Mouse (Mus musculus): Measurements from ENCODE around the gene Atp6v0a2. TPM values are rescaled to one million over a fixed set of nuclear protein-coding genes. Genes with fewer than 3 reads are reported as not detected.
"Not testable (repeated sequence)": the region's sequence is repeated elsewhere in the genome, so short reads cannot be mapped to it uniquely, and the experiment has no call there.

Atp6v0a2 gene
- polyA plus RNA-seq (2015; fragmentation: Nextera tagmentation; extraction: Ambion mirVana), result 23.8 and 26.8 TPM in 2 replicates

- peak within 1 kb of the TSS; percentile 65 for H3K4me2 ChIP-seq (replicated peaks; ENCODE audit: low read depth, low read length)
- H3K36me3 ChIP-seq (ENCODE audit: insufficient read depth, low read length), result no peaks in the 10 kb centered on the region
- H3K27me3 ChIP-seq (replicated peaks; ENCODE audit: insufficient read depth, low read length), result no peaks in the 10 kb centered on the region
- ATAC-seq, result peak; percentile 99
- DNase-seq (ENCODE audit: low spot score), result peak; percentile 96
- H3K27ac ChIP-seq (ENCODE audit: low read length), result peak within 1 kb of the TSS; percentile 55
- TF ChIP-seq EP300 (IDR thresholded peaks at IDR 0.05), result no peak
- H3K4me1 ChIP-seq (ENCODE audit: insufficient read depth, low read depth, low read length), result peaks cover 8% of the 10 kb centered on the region; the same call in 1 of the 2 replicates
- WGBS, result under 1% methylated on average over 48 of the region's 58 CpGs
- peak within 1 kb of the TSS; percentile 71 for H3K4me3 ChIP-seq (ENCODE audit: low read depth, low read length)
- peak within 1 kb of the TSS; percentile 68 for H3K9ac ChIP-seq (replicated peaks; ENCODE audit: low read depth)
- no peaks in the 10 kb centered on the region for H3K9me3 ChIP-seq (ENCODE audit: low read length)
These were observed at the start of gene Atp6v0a2 for GRCm38 (mm10) chr5:124628448-124629363. Gene Atp6v0a2 (plus strand): TSS chr5:124628576.

- peak within 1 kb of the TSS; percentile 54 for H3K4me3 ChIP-seq (ENCODE audit: low read depth, low read length)
- peak; percentile 95 for DNase-seq (ENCODE audit: low spot score)
- H3K27me3 ChIP-seq (replicated peaks; ENCODE audit: insufficient read depth, low read length), result no peaks in the 10 kb centered on the region
- H3K9me3 ChIP-seq (ENCODE audit: low read length), result no peaks in the 10 kb centered on the region
- peaks cover 9% of the 10 kb centered on the region; the same call in 1 of the 2 replicates for H3K4me1 ChIP-seq (ENCODE audit: insufficient read depth, low read depth, low read length)
- H3K36me3 ChIP-seq (ENCODE audit: insufficient read depth, low read length), result peaks cover 7% of the 10 kb centered on the region; the same call in 1 of the 2 replicates
- peak within 1 kb of the TSS; percentile 91 for H3K4me2 ChIP-seq (replicated peaks; ENCODE audit: low read depth, low read length)
- peak within 1 kb of the TSS; percentile 62; the same call in 1 of the 2 replicates for H3K27ac ChIP-seq (ENCODE audit: low read length)
- ATAC-seq, result peak; percentile 94
- TF ChIP-seq EP300 (IDR thresholded peaks at IDR 0.05) (no peak), CTCF (IDR thresholded peaks at IDR 0.05) (no peak)
- under 1% methylated on average over 51 of the region's 51 CpGs for WGBS
- peak within 1 kb of the TSS; percentile 50 for H3K9ac ChIP-seq (replicated peaks; ENCODE audit: low read depth)
These were observed 49.6 kb upstream of the Atp6v0a2 start, which contains the start of the genes Eif2b1 and Gtf2h3 for GRCm38 (mm10) chr5:124578633-124579317. Gene Eif2b1 (minus strand): TSS chr5:124579131. Gene Gtf2h3 (plus strand): TSS chr5:124579140.

GRCm38 (mm10) chr5:124582515-124582914, 45.9 kb upstream of the Atp6v0a2 start:
- H3K27ac ChIP-seq (ENCODE audit: low read length), result no peak overlapping the region
- ATAC-seq (peak; percentile 61), DNase-seq (ENCODE audit: low spot score) (peak; percentile 86)
- TF ChIP-seq CTCF (IDR thresholded peaks at IDR 0.05), result no peak
- no peak for TF ChIP-seq EP300 (IDR thresholded peaks at IDR 0.05)
- H3K9ac ChIP-seq (replicated peaks; ENCODE audit: low read depth), result no peak overlapping the region
- H3K4me3 ChIP-seq (ENCODE audit: low read depth, low read length), result no peak overlapping the region
- peaks cover 9% of the 10 kb centered on the region; the same call in 1 of the 2 replicates for H3K4me1 ChIP-seq (ENCODE audit: insufficient read depth, low read depth, low read length)
- H3K4me2 ChIP-seq (replicated peaks; ENCODE audit: low read depth, low read length), result no peak overlapping the region
- 55% methylated on average over 5 of the region's 5 CpGs for WGBS
- H3K27me3 ChIP-seq (replicated peaks; ENCODE audit: insufficient read depth, low read length), result no peaks in the 10 kb centered on the region
- H3K9me3 ChIP-seq (ENCODE audit: low read length), result no peaks in the 10 kb centered on the region
- H3K36me3 ChIP-seq (ENCODE audit: insufficient read depth, low read length), result peaks cover 13% of the 10 kb centered on the region; the same call in 1 of the 2 replicates

DNA sequence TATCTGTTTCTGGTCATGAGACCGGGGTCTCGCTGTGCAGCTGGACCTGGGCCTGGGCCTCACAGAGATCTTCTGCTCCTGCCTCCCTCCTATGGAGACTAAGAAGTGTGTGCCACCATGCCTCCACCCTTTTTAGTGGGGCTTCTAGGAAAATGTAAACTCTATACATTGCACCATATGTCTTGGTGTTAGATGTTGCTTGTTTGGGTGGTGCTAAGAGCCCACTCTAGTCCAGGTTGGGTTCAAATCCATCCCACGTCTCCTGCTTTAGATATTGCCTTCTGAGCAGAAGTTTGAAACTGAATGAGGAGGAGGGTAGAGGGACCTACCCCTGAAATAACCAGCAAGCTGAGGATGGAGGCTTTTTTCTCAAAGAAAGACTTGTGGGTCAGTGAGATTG, 35.6 kb upstream of the Atp6v0a2 start:
- TF ChIP-seq EP300 (IDR thresholded peaks at IDR 0.05) (no peak), CTCF (IDR thresholded peaks at IDR 0.05) (no peak)
- Histone ChIP-seq H3K4me2 (replicated peaks; ENCODE audit: low read depth, low read length) (no peak overlapping the region), H3K27me3 (replicated peaks; ENCODE audit: insufficient read depth, low read length) (no peaks in the 10 kb centered on the region), H3K9ac (replicated peaks; ENCODE audit: low read depth) (no peak overlapping the region), H3K4me3 (ENCODE audit: low read depth, low read length) (no peak overlapping the region), H3K9me3 (ENCODE audit: low read length) (no peaks in the 10 kb centered on the region), H3K4me1 (ENCODE audit: insufficient read depth, low read depth, low read length) (no peaks in the 10 kb centered on the region), H3K36me3 (ENCODE audit: insufficient read depth, low read length) (peaks cover 22% of the 10 kb centered on the region; the same call in 1 of the 2 replicates), H3K27ac (ENCODE audit: low read length) (no peak overlapping the region)
- DNase-seq (ENCODE audit: low spot score) (no peak), ATAC-seq (no peak)
- 91% methylated on average over 3 of the region's 3 CpGs for WGBS

DNA sequence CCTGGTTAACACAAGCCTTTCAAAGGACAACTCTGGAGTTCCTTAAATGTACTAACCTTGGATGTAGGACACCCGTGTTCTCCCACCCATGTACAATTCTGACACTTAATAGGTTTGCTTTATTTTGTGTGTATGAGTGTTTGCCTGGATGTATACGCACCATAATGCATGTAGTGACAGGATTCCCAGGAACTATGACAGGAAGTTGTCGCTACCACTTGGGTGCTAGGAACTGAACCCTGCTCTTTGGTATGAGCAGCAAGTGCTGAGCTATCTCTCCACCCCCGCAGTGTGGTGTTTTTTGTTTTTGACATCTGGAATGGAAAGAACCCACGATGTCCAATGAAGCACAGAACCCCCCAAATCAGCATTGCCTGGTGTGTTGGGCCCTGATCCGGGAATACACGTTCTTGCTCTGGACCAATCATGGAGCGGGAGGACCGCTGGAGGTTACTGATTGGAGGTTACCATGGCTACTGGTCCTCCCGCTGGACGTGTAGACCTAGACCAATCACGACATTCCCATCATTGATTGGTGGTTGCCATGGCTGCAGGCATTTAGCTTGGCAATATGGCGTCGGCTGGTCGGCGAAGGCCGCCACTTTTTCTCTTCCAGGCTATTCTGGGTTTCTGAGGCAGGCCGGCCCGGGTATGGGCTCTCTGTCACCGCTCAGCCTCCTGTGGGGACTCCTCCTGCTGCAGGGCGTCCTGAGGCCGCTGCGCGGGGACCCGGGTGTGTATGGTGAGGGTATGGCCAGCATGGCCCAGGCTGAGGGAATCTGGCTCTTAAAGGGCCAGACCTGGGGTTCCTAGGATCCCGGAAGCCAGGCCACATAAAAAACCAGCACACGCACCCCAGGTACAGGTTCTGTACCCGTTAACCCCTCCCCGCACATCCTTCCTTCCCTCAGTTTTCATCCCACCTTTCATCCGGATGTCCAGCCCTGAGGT, 29.9 kb upstream of the Atp6v0a2 start:
- H3K4me1 ChIP-seq (ENCODE audit: insufficient read depth, low read depth, low read length), result no peaks in the 10 kb centered on the region
- H3K27me3 ChIP-seq (replicated peaks; ENCODE audit: insufficient read depth, low read length), result no peaks in the 10 kb centered on the region
- peak overlapping the region; percentile 74 for H3K4me2 ChIP-seq (replicated peaks; ENCODE audit: low read depth, low read length)
- ATAC-seq (peak; percentile 100), DNase-seq (ENCODE audit: low spot score) (peak; percentile 99)
- H3K27ac ChIP-seq (ENCODE audit: low read length), result no peak overlapping the region
- no peaks in the 10 kb centered on the region for H3K36me3 ChIP-seq (ENCODE audit: insufficient read depth, low read length)
- no peak for TF ChIP-seq EP300 (IDR thresholded peaks at IDR 0.05)
- no peak for TF ChIP-seq CTCF (IDR thresholded peaks at IDR 0.05)
- peak overlapping the region; percentile 63 for H3K4me3 ChIP-seq (ENCODE audit: low read depth, low read length)
- no peaks in the 10 kb centered on the region for H3K9me3 ChIP-seq (ENCODE audit: low read length)
- peak overlapping the region; percentile 43 for H3K9ac ChIP-seq (replicated peaks; ENCODE audit: low read depth)
- 6% methylated on average over 30 of the region's 30 CpGs for WGBS

DNA sequence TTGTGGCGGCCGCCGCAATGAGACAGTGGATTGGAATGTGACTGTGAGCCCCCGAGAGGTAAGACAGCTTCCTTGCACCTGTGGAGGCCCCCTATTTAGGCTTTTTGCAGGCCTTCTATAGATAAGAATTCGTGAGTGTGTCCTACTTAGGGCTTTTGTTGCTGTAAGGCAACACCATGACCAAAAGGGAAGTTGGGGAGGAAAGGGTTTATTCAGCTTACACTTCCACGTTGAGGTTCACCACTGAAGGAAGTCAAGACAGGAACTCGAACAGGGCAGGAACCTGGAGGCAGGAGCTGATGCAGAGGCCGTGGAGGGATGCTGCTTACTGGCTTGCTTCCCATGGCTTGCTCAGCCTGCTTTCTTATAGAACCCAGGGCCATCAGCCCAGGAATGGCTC, 28.6 kb upstream of the Atp6v0a2 start:
- not testable (repeated sequence) for H3K4me3 ChIP-seq (ENCODE audit: low read depth, low read length); ATAC-seq

More for the DNA sequence above, 28.6 kb upstream of the Atp6v0a2 start:
- 37% methylated on average over 8 of the region's 8 CpGs for WGBS
- DNase-seq (ENCODE audit: low spot score); H3K36me3 ChIP-seq (ENCODE audit: insufficient read depth, low read length); H3K27me3 ChIP-seq (replicated peaks; ENCODE audit: insufficient read depth, low read length); H3K4me2 ChIP-seq (replicated peaks; ENCODE audit: low read depth, low read length); H3K9me3 ChIP-seq (ENCODE audit: low read length); H3K4me1 ChIP-seq (ENCODE audit: insufficient read depth, low read depth, low read length); H3K9ac ChIP-seq (replicated peaks; ENCODE audit: low read depth); H3K27ac ChIP-seq (ENCODE audit: low read length): not testable (repeated sequence)

Measured in lung, postnatal 0 days (tissue).